Mouse (Mus musculus): ENCODE data around the gene Hmgn2. TPM values are rescaled to one million over a fixed set of nuclear protein-coding genes. Genes with fewer than 3 reads are reported as not detected.
A peak's percentile ranks its signal among the peaks of the same experiment; 100 is the strongest.

Hmgn2 gene
- polyA plus RNA-seq, 1 experiment from 2014 or later: 3,460 TPM

GRCm38 (mm10) chr4:133969114-133969770 is 792 bp upstream of the Hmgn2 start:
- Histone ChIP-seq H3K27ac (replicated peaks; ENCODE audit: low read depth, low read length) (no peak overlapping the region), H3K9me3 (ENCODE audit: control insufficient read depth, low read length) (no peaks in the 10 kb centered on the region), H3K27me3 (ENCODE audit: control insufficient read depth, insufficient read depth, low read length) (no peaks in the 10 kb centered on the region), H3K36me3 (ENCODE audit: control insufficient read depth, insufficient read depth, low read length) (peaks cover 8% of the 10 kb centered on the region; the same call in 1 of the 2 replicates), H3K9ac (ENCODE audit: low read length) (peak overlapping the region; percentile 98; the same call in 1 of the 2 replicates), H3K4me1 (ENCODE audit: control insufficient read depth, insufficient read depth, low read length) (peaks cover 14% of the 10 kb centered on the region), H3K4me3 (ENCODE audit: low read depth, low read length) (0 out of 2 replicates have a peak overlapping the region, but pooled peaks have one; percentile 58), H3K4me2 (ENCODE audit: low read depth, severe bottlenecking) (peak overlapping the region; percentile 95; the same call in 1 of the 2 replicates)
- ATAC-seq (ENCODE audit: insufficient number of reproducible peaks, low FRiP score, low TSS enrichment, low read depth): no peak
- 36% methylated on average over 8 of the region's 8 CpGs for WGBS
- peak; percentile 33 for DNase-seq (ENCODE audit: low spot score)

- H3K4me1 ChIP-seq (ENCODE audit: control insufficient read depth, insufficient read depth, low read length): peaks cover 14% of the 10 kb centered on the region
- DNase-seq (ENCODE audit: low spot score) (peak; percentile 99), ATAC-seq (ENCODE audit: insufficient number of reproducible peaks, low FRiP score, low TSS enrichment, low read depth) (peak; percentile 85)
These were observed 642 bp downstream of the Hmgn2 start for GRCm38 (mm10) chr4:133967866-133968149.

DNA sequence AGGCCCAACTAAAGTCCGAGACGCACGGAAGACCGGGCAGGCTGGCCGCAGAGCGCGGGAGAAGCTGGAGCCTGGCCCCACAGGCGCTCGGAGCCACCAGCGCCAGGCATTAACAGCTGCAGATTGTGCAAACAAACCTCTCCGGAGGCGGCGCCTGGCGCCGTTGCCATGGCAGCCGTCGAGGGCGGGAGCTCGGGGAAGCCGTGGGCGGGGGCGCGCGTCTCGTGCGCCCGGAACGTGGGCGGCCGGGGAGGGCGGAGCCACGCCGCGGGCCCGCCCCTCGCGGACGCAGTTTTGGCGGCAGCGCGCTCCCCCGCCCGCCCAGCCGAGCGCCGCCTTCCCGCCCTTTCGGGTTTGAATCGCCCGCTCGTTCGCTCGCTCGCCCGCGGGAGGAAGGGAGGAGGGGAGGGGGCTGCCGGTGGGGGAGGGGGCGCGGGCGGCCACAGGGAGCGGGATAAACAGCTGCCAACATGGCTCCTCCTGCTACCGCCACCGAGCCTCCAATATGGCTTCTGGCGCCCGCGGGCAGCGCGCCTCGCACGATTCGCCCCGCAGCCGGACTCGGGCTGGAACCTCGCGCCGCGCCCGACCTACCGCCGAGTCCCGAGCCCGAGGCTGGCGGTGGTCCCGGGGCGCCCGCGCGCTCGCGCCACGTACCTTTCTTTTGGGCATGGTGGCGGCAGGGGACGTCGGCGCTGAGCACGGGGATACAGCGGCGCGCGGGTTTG is 1.1 kb downstream of the Hmgn2 start:
- ATAC-seq (ENCODE audit: insufficient number of reproducible peaks, low FRiP score, low TSS enrichment, low read depth) (peak; percentile 65), DNase-seq (ENCODE audit: low spot score) (peak; percentile 95)
- WGBS: under 1% methylated on average over 63 of the region's 101 CpGs
- Histone ChIP-seq H3K36me3 (ENCODE audit: control insufficient read depth, insufficient read depth, low read length) (peaks cover 16% of the 10 kb centered on the region; the same call in 1 of the 2 replicates), H3K4me3 (ENCODE audit: low read depth, low read length) (peak overlapping the region; percentile 58), H3K9me3 (ENCODE audit: control insufficient read depth, low read length) (no peaks in the 10 kb centered on the region), H3K27me3 (ENCODE audit: control insufficient read depth, insufficient read depth, low read length) (no peaks in the 10 kb centered on the region), H3K27ac (replicated peaks; ENCODE audit: low read depth, low read length) (peak overlapping the region; percentile 99), H3K9ac (ENCODE audit: low read length) (peak overlapping the region; percentile 98), H3K4me1 (ENCODE audit: control insufficient read depth, insufficient read depth, low read length) (peaks cover 14% of the 10 kb centered on the region), H3K4me2 (ENCODE audit: low read depth, severe bottlenecking) (peak overlapping the region; percentile 89)

More at GRCm38 (mm10) chr4:133967866-133968149, 642 bp downstream of the Hmgn2 start:
- Histone ChIP-seq H3K36me3 (ENCODE audit: control insufficient read depth, insufficient read depth, low read length) (peaks cover 16% of the 10 kb centered on the region; the same call in 1 of the 2 replicates), H3K9me3 (ENCODE audit: control insufficient read depth, low read length) (no peaks in the 10 kb centered on the region), H3K27me3 (ENCODE audit: control insufficient read depth, insufficient read depth, low read length) (no peaks in the 10 kb centered on the region), H3K27ac (replicated peaks; ENCODE audit: low read depth, low read length) (peak overlapping the region; percentile 99), H3K9ac (ENCODE audit: low read length) (peak overlapping the region; percentile 98), H3K4me2 (ENCODE audit: low read depth, severe bottlenecking) (peak overlapping the region; percentile 95), H3K4me3 (ENCODE audit: low read depth, low read length) (peak overlapping the region; percentile 58)
- WGBS: under 1% methylated on average over 26 of the region's 29 CpGs

GRCm38 (mm10) chr4:133966271-133966940 is 2.0 kb downstream of the Hmgn2 start:
- H3K4me3 ChIP-seq (ENCODE audit: low read depth, low read length): peak overlapping the region; percentile 58
- H3K4me1 ChIP-seq (ENCODE audit: control insufficient read depth, insufficient read depth, low read length): peaks cover 14% of the 10 kb centered on the region
- peak overlapping the region; percentile 49 for H3K9ac ChIP-seq (ENCODE audit: low read length)
- peaks cover 16% of the 10 kb centered on the region; the same call in 1 of the 2 replicates for H3K36me3 ChIP-seq (ENCODE audit: control insufficient read depth, insufficient read depth, low read length)
- DNase-seq (ENCODE audit: low spot score) (no peak), ATAC-seq (ENCODE audit: insufficient number of reproducible peaks, low FRiP score, low TSS enrichment, low read depth) (no peak)
- H3K4me2 ChIP-seq (ENCODE audit: low read depth, severe bottlenecking): peak overlapping the region; percentile 89
- H3K9me3 ChIP-seq (ENCODE audit: control insufficient read depth, low read length): no peaks in the 10 kb centered on the region
- H3K27ac ChIP-seq (replicated peaks; ENCODE audit: low read depth, low read length): no peak overlapping the region
- no peaks in the 10 kb centered on the region for H3K27me3 ChIP-seq (ENCODE audit: control insufficient read depth, insufficient read depth, low read length)
- 52% methylated on average over 12 of the region's 12 CpGs for WGBS

GRCm38 (mm10) chr4:133962566-133962965 is 5.9 kb downstream of the Hmgn2 start:
- H3K27me3 ChIP-seq (ENCODE audit: control insufficient read depth, insufficient read depth, low read length): no peaks in the 10 kb centered on the region
- no peak overlapping the region for H3K4me3 ChIP-seq (ENCODE audit: low read depth, low read length)
- peaks cover 16% of the 10 kb centered on the region; the same call in 1 of the 2 replicates for H3K36me3 ChIP-seq (ENCODE audit: control insufficient read depth, insufficient read depth, low read length)
- ATAC-seq (ENCODE audit: insufficient number of reproducible peaks, low FRiP score, low TSS enrichment, low read depth) (no peak), DNase-seq (ENCODE audit: low spot score) (no peak)
- H3K9ac ChIP-seq (ENCODE audit: low read length): no peak overlapping the region
- no peaks in the 10 kb centered on the region for H3K9me3 ChIP-seq (ENCODE audit: control insufficient read depth, low read length)
- H3K4me2 ChIP-seq (ENCODE audit: low read depth, severe bottlenecking): no peak overlapping the region
- peaks cover 4% of the 10 kb centered on the region for H3K4me1 ChIP-seq (ENCODE audit: control insufficient read depth, insufficient read depth, low read length)
- 87% methylated on average over 7 of the region's 7 CpGs for WGBS
- H3K27ac ChIP-seq (replicated peaks; ENCODE audit: low read depth, low read length): no peak overlapping the region

GRCm38 (mm10) chr4:133958884-133959283 is 9.6 kb downstream of the Hmgn2 start:
- 83% methylated on average over 1 of the region's 1 CpGs for WGBS
- no peak overlapping the region for H3K9ac ChIP-seq (ENCODE audit: low read length)
- no peak for DNase-seq (ENCODE audit: low spot score)

DNA sequence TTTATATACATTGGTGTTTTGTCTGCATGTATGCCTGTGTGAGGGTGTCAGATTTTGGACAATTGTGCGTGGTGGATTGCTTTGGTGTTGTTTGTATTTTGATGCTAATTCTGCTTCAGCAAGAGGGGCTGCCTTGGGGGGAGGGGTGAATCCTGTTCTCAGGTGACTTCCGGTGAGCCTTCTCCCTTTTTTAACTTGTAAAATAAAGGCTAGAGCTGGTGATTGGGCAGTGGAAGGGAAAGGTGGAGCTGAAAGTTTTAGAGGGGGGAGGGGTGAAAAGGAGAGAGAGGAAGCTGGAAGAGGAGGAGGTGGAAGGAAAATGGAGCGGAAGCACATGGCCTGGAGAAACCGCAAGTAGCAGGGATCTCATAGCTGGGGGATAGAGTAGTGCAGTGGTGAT is 12.1 kb downstream of the Hmgn2 start:
- Histone ChIP-seq H3K27ac (replicated peaks; ENCODE audit: low read depth, low read length) (no peak overlapping the region), H3K4me1 (ENCODE audit: control insufficient read depth, insufficient read depth, low read length) (no peaks in the 10 kb centered on the region), H3K9ac (ENCODE audit: low read length) (no peak overlapping the region), H3K9me3 (ENCODE audit: control insufficient read depth, low read length) (no peaks in the 10 kb centered on the region), H3K4me2 (ENCODE audit: low read depth, severe bottlenecking) (no peak overlapping the region), H3K27me3 (ENCODE audit: control insufficient read depth, insufficient read depth, low read length) (no peaks in the 10 kb centered on the region), H3K36me3 (ENCODE audit: control insufficient read depth, insufficient read depth, low read length) (no peaks in the 10 kb centered on the region), H3K4me3 (ENCODE audit: low read depth, low read length) (no peak overlapping the region)
- ATAC-seq (ENCODE audit: insufficient number of reproducible peaks, low FRiP score, low TSS enrichment, low read depth): no peak
- 83% methylated on average over 4 of the region's 4 CpGs for WGBS
- DNase-seq (ENCODE audit: low spot score): no peak

More at GRCm38 (mm10) chr4:133958884-133959283, 9.6 kb downstream of the Hmgn2 start:
- H3K9me3 ChIP-seq (ENCODE audit: control insufficient read depth, low read length): no peaks in the 10 kb centered on the region
- H3K4me3 ChIP-seq (ENCODE audit: low read depth, low read length): no peak overlapping the region
- H3K27me3 ChIP-seq (ENCODE audit: control insufficient read depth, insufficient read depth, low read length): no peaks in the 10 kb centered on the region
- no peak overlapping the region for H3K4me2 ChIP-seq (ENCODE audit: low read depth, severe bottlenecking)
- peaks cover 4% of the 10 kb centered on the region; the same call in 1 of the 2 replicates for H3K36me3 ChIP-seq (ENCODE audit: control insufficient read depth, insufficient read depth, low read length)
- no peak for ATAC-seq (ENCODE audit: insufficient number of reproducible peaks, low FRiP score, low TSS enrichment, low read depth)
- no peak overlapping the region for H3K27ac ChIP-seq (replicated peaks; ENCODE audit: low read depth, low read length)
- no peaks in the 10 kb centered on the region for H3K4me1 ChIP-seq (ENCODE audit: control insufficient read depth, insufficient read depth, low read length)

DNA sequence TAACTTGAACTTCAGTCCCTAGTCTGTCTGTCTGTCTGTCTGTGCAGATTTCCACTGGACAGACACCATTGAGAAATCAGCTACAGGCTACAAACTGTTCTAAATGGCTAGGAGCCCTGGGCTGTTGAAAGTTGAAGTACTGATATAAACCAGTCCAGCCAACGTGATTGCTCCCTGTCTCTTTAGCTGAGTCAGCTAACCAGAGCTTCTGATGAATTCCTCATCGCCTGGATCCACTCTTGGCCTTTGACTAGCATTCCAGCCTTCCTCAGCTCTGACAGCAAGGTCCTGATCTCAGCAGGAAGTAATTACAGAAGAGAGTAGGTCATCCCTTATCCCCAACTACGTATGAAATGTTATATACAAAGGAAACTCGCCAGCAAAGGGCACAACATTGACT is 21.7 kb downstream of the Hmgn2 start:
- no peak overlapping the region for H3K4me2 ChIP-seq (ENCODE audit: low read depth, severe bottlenecking)
- no peak overlapping the region for H3K4me3 ChIP-seq (ENCODE audit: low read depth, low read length)
- no peaks in the 10 kb centered on the region for H3K36me3 ChIP-seq (ENCODE audit: control insufficient read depth, insufficient read depth, low read length)
- no peaks in the 10 kb centered on the region for H3K9me3 ChIP-seq (ENCODE audit: control insufficient read depth, low read length)
- H3K27ac ChIP-seq (replicated peaks; ENCODE audit: low read depth, low read length): no peak overlapping the region
- ATAC-seq (ENCODE audit: insufficient number of reproducible peaks, low FRiP score, low TSS enrichment, low read depth): no peak
- H3K9ac ChIP-seq (ENCODE audit: low read length): no peak overlapping the region
- H3K27me3 ChIP-seq (ENCODE audit: control insufficient read depth, insufficient read depth, low read length): no peaks in the 10 kb centered on the region
- H3K4me1 ChIP-seq (ENCODE audit: control insufficient read depth, insufficient read depth, low read length): no peaks in the 10 kb centered on the region
- no peak for DNase-seq (ENCODE audit: low spot score)
- WGBS: 68% methylated on average over 4 of the region's 4 CpGs

All from limb, embryonic 11.5 days (tissue).